Mouse (Mus musculus) hindlimb bud, embryonic 11.5 days (tissue): ENCODE measurements around the gene Myadml2.

Experiments
- DNase-seq: peaks from one replicate; pipeline ENCODE4 v3.0.0-alpha.2; 2012; ENCODE audit warnings: low read depth, low spot score; ENCODE audit errors: extremely low spot score

Myadml2 gene

DNA sequence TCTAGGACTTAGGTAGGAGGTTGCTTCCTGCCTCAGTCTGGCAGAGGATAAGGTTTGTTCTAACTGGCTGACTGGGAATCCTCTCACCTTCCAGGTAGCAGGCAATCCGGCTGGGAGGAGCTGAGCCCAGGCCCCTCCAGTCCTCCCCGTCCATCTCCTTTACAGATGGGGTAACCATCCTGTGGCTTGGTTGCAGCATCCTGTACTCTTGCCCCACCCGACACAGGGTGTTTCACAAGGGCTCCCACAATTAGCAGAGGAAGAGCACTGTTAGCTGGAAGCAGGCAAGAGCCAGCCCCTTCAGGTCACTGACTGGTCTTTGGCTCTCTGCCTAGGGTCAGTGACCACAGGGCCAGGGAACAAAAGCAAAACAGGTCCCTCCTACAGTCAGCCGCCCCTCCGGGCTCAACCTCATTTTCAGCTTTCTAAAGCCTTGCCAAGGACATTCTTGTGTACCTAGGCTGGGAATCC, 17.5 kb downstream of the Myadml2 start:
- no peak for DNase-seq

- no peak for DNase-seq
Measured at GRCm38 (mm10) chr11:120629911-120630310, 18.0 kb downstream of the Myadml2 start.

DNA sequence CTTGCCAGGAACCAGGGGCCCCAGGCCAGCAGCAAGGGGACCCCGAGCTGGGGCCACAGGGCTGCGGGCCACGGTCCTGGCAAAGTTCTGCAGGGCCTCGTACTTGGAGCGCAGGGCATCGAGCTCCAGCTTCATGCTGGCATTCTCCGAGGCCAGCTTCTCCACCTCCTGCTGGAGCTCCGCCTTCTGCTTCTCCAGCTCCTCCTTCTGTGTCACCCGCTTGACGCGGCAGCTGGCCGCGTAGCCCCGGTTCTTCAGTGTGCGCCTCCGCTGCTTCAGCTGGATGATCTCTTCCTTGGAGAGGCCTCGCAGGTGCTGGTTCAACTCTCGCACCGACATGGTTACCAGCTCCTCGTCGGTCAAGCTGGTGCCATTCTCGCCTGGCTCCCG, 18.6 kb downstream of the Myadml2 start:
- no peak for DNase-seq

DNA sequence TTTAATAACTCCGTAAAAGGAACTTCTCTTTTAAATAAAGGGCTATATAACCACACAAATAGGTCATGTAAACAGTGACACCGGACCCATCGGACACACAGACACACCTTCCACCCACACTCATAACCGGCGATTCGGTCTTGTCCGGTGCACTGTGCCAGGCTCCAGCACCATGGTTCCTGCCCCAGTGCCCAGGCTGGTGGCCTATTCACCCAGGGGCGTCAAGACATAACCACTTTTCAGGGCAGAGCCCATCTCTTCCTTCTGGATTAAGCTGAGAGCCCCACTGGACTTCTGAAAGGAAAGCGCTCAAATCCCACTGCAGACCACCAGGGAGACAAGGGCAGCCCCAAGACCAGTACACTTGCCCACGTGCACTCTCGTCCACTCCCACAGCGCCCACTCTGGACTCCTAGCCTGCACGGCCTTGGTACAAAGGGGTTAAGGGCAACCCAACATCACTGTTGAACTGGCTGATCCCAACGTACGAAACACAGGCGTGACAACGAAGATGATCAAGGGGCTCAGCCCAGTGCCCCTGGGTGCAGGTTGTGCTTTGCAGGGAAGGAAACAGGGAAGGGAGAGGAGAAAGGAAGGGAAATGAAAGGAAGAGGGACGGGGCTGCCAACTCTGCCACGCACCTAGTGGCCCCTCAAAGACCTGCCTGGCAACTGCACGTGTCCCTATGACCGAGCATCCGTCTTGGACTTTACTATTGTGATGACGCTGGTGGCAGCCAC, 19.2 kb downstream of the Myadml2 start:
- DNase-seq: no peak

DNA sequence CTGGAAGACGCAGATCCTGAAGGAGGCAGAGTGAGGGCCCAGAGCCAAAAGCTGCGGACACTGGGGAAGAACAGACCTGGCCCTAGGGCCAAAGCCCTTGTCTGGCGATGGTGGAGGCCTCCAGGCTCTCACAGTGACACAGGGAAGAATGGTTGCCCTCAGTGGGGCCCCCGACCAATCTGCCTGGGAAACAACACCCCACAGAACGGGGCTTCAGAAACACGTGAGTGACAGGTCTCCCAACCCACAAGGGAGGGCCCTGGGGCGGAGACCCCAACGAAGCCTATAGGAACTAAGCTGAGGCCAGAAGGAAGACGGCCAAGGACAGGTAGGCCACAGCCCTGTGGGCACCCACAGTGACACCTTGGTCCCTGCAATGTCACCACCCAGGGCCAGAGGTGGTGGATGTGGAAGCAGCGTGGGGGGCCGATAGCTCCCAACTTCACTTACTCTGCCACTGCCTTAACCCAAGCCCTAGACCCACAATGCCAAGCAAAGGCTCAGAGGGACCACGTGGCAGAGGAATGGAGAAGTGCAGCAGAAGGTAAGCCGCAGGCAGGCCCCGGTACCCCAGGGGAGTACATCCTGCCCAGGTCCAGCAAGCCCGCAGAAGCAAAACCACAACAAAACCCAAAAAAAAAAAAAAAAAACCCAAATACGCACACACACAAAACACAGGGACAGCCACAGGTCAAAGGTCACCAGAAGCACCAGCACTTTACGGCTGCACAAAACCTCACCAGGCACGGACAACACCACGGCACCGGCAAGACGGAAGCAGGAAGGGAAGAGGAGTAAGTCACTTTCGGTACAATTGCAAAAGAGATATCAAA, 20.3 kb downstream of the Myadml2 start:
- DNase-seq: no peak

GRCm38 (mm10) chr11:120626785-120627467, 21.0 kb downstream of the Myadml2 start:
- no peak for DNase-seq

DNA sequence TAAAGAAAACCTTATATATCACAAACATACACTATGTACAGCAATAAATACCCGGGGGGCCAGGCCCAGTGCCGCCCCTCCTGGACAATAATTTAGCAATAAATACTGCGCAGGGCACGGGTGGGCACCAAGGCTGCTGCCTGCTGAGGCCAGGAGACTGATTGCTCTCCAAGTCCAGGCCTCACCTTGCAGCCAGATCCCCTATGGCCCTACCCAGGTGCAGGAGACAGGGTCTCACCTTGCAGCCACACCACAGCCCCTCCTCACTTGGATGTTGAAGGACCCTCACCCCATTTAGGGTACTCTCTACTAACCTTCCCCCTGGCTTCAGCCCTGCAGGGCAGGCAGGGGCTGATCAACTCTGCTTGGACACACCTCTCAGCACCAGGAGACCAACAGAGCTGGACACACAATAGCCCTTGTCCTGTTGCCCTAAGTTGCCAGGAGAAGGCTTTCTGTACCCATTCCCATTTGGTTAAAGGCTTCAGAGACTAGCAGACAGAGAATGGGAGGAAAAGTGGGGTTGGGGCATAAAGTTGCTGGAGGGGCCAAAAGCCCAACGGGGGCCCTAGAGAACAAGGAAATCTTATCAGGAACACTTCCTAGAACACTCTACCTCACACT, 22.7 kb downstream of the Myadml2 start, which contains the start of gene Sirt7:
TSS of gene Sirt7 (minus strand) at position 89 of the 624 bp plus-strand sequence.
- no peak for DNase-seq

DNA sequence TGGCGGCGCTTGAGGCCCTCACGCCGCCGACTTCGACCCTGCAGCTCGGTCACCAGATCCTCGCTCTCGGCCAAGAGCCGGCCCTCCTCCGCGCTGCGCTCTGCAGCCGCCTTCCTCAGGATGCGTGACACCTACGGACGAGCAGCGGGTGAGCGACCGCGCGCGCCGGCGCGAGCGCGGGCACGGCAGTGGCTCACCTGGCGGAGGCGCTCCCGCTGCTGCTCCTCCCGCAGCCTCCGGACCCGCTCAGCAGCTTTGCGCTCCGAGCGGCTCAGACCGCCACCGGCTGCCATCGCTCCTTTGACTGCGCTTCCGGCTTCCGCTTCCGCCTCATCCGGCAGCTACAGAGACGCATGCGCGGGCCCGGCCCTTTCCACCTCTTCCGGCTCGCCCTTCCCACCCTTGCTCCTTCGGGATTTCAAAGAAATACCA, 23.3 kb downstream of the Myadml2 start:
- no peak for DNase-seq

GRCm38 (mm10) chr11:120623961-120624679, 23.8 kb downstream of the Myadml2 start:
- DNase-seq: no peak

GRCm38 (mm10) chr11:120622805-120623204, 25.2 kb downstream of the Myadml2 start:
- DNase-seq: no peak

DNA sequence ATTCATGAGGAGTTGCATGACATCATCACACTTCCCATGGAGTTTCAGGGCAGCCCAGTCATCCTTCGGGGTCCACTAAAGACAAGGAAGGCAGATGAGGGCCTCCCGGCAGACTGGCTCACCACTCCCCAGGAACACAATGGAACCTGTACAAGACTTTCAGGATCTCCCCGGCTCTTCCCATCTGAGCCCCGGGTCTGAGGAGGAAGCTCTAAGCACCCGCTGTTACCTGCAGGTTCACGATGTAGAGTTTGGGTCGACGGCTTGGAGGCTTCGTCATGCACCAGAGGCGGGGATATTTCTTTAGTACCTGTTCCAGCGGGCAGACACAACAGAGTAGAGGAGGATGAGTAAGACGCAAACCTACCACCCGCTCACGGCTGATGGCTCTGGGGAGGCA, 27.8 kb downstream of the Myadml2 start:
- DNase-seq: no peak

- no peak for DNase-seq
Measured at GRCm38 (mm10) chr11:120618619-120619535, 29.1 kb downstream of the Myadml2 start.

GRCm38 (mm10) chr11:120617519-120618112, 30.3 kb downstream of the Myadml2 start, which contains the start of gene Pcyt2:
TSS of gene Pcyt2 (minus strand) at chr11:120617936.
- DNase-seq: peak; percentile 77

- no peak for DNase-seq
Measured at GRCm38 (mm10) chr11:120616617-120617294, 31.2 kb downstream of the Myadml2 start.

DNA sequence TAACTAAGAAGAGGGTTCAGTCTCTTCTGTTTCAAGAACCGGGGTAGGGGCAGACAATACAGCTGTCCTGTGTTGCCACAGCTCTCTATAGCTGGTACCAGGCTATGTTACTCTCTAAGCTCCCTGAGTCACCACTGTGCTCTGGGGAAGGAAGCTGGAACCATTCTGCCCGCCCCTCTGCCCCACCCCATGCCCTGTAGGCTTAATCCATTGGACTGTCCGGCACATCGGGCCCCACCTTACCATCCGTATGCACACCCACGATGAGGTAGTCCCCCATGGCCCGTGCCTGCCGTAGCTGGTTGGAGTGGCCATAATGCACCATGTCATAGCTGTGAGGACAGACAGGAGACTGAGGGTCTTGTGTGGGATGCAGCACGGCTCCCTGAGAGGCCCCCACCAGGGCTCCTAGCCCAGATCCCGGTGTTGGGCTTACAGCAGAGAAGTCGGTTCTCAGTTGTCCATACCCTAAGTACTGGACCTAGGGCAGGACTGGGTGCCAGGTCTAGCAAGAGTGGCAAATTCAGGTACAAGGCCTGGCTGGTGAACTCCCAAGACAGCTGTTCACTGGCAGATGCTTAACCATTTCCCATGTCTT, 32.3 kb downstream of the Myadml2 start:
- no peak for DNase-seq

- no peak for DNase-seq
Measured at GRCm38 (mm10) chr11:120615167-120615566, 32.8 kb downstream of the Myadml2 start.

- no peak for DNase-seq
Measured at GRCm38 (mm10) chr11:120613976-120614375, 34.0 kb downstream of the Myadml2 start.

GRCm38 (mm10) chr11:120613481-120613972, 34.4 kb downstream of the Myadml2 start:
- DNase-seq: no peak
